Mouse (Mus musculus) gastrocnemius, adult 2 months (tissue): ENCODE results near the gene Cntrl. TPM values are rescaled to one million over a fixed set of nuclear protein-coding genes. Genes with fewer than 3 reads are reported as not detected.

Experiments
- DNase-seq: peaks from one replicate; pipeline ENCODE4 v3.0.0; 2022
- H3K27ac ChIP-seq: fragments of 200-600 bp; 2 replicates; pipeline ENCODE4 v1.8.1; 2022; ENCODE audit warnings: mild to moderate bottlenecking
- H3K4me3 ChIP-seq: fragments of 200-600 bp; 2 replicates; pipeline ENCODE4 v1.8.1; 2022; ENCODE audit warnings: mild to moderate bottlenecking, moderate library complexity
- CTCF ChIP-seq: fragments of 200-600 bp; IDR thresholded peaks from 2 replicates; pipeline ENCODE4 v1.8.1; 2022; ENCODE audit warnings: antibody characterized with exemption, mild to moderate bottlenecking, moderate library complexity
- intact Hi-C: fragments of 180-260 bp; cut with DNase I; formaldehyde crosslinking; loops from one replicate; pipeline ENCODE4 v1.15.1; 2025
- total RNA-seq, 2 experiments: library from RNA; stranded (reverse); gene quantifications; 2 replicates each; pipeline ENCODE4 v1.2.3; 2021

Gene Cntrl
- total RNA-seq, 2 experiments from 2014 or later = 8.0 to 8.4 TPM

DNA sequence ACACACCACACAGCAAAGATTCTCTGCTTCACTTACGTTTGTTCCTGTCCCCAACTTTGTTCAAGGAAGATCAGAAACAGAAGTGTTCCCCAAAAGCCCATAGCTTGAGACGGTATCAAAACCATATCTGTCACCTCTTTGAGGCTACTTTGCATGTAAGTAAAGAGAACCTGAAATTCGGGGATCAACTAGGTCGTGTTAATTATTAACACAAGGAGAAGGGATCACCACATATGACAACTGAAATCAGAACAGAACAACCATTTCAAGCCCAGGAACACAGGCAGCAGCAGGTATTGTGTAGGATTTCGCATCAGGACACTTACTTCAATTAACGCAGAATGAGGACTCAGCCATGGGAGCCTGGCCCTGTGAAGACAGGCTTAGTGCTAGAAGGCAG, 8.8 kb upstream of the Cntrl start:
- intact Hi-C loops = no loop called here
- TF ChIP-seq CTCF = no peak
- Histone ChIP-seq H3K4me3 (no peak overlapping the region), H3K27ac (no peak overlapping the region)
- no peak for DNase-seq

DNA sequence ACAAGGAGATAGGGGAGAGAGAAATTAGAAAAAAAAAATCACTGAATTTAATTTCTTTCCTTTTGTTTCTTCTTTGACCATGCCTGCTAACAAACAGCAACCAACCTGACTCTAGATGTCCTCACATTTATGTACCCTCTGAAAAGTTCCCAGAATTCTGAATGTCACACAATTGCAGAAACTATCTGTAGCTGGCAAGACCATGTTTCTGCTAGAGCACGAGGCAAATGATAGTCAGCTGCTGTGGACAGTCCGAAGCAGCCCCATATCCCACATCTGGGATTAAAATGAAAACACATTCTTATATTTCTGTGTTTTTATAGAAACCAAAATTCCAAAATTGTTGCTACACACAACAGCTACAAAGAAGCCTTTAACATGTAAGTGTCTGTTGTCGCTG, 7.8 kb upstream of the Cntrl start, which contains the start of gene AI182371:
Gene AI182371, minus strand, starts transcription at position 101 of the 400 bp plus-strand sequence.
- Histone ChIP-seq H3K27ac (no peak within 1 kb of the TSS), H3K4me3 (no peak within 1 kb of the TSS)
- no peak for TF ChIP-seq CTCF
- no peak for DNase-seq
- intact Hi-C loops = no loop called here

DNA sequence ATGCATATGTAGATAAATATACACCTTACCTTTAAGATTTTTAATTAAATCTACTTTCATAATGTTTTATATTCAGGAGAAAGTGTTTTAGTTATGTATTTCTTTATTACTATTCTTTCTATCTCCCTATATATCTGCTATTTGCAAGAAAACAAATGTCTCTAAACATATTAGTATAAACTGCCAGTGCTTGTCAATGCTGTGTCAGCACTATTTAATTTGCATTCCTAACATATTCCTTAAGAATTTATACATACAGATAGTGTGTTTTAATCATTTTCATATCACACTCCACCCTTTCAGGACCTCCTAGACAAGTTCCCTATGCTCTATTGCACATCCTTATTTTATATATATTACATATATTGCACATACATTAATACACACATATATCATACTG, 6.5 kb upstream of the Cntrl start:
- no peak for DNase-seq
- no peak for TF ChIP-seq CTCF
- intact Hi-C loops = no loop called here

DNA sequence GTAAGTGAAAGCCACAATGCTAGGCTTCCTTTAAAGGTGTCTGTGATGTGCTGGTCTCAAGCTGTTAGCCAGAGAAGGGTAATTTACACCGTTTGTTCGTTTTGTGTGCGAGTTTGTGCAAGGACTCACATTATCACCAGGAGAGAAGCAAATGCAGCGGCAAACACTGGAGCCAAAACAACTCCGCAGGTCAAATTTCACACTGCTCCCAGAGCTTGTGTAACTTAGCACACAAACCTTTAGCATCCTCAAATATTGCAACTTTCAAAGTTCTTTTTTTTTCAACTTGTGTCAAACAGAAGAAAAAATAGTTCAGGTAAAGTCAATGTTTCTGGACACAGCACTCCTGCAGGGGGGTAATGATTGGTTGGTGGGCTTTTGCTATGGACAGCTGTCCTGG, 5.7 kb upstream of the Cntrl start:
- H3K27ac ChIP-seq = no peak overlapping the region
- H3K4me3 ChIP-seq = no peak overlapping the region
- DNase-seq = no peak
- intact Hi-C loops = no loop called here
- no peak for TF ChIP-seq CTCF

More for the DNA sequence above, 6.5 kb upstream of the Cntrl start:
- Histone ChIP-seq H3K4me3 (no peak overlapping the region), H3K27ac (no peak overlapping the region)

DNA sequence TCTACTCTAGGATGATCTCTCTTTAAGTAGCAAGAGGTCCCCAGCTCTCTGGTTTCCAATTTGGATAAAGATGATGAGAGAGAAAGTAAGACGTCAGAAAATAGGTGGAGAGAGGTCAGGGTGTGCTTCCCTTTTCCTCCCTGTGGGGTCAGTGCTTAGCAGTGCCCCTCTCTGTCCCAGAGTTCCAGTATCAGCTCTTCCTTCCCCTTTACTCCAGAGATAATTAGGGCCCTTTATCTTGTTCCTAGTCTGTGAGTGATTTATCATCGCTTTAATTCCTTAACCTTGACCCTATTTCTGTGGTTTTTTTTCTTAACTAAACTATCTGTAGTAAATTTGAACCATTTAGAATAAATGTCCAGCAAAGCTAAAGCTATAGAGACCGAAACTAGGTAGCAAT, 4.4 kb upstream of the Cntrl start:
- intact Hi-C loops = no loop called here
- no peak for DNase-seq
- Histone ChIP-seq H3K27ac (no peak overlapping the region), H3K4me3 (no peak overlapping the region)
- no peak for TF ChIP-seq CTCF

DNA sequence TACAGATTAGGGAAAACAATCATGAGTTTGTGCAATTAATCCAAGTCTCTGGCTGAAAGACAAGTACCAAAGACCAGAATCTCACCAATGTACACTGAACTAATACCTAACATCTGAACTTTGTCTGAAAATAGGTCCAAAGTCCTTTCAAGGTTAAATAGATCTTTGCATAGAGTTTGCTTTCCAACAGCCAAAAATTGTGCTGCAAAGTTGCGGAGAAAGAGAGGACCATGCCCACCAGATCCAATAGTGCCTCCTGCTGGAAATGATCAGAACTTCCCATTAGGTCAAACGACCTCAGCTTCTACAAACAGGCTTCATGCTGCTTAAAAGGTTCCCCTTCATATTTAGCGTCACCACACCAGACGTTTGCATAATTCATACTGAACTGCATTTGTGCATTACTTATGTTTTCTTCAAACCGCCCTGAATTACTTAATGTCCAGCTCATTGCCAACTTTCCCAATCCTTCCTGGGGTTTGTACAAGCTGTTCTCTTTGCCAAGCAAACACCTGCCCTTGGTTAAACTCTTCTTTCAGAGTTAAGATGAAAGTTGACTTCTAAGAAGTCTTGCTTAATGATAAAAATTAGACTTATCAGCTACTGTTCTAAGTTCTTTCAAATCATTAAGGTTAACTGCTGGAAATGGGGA, 1.2 kb upstream of the Cntrl start:
- no peak overlapping the region for H3K27ac ChIP-seq
- intact Hi-C loops = loop anchor here (2.0 kb wide), 1 partner anchor 59 kb away; no protein-coding TSS in a partner anchor
- TF ChIP-seq CTCF = peak; percentile 52
- no peak overlapping the region for H3K4me3 ChIP-seq
- DNase-seq = no peak

DNA sequence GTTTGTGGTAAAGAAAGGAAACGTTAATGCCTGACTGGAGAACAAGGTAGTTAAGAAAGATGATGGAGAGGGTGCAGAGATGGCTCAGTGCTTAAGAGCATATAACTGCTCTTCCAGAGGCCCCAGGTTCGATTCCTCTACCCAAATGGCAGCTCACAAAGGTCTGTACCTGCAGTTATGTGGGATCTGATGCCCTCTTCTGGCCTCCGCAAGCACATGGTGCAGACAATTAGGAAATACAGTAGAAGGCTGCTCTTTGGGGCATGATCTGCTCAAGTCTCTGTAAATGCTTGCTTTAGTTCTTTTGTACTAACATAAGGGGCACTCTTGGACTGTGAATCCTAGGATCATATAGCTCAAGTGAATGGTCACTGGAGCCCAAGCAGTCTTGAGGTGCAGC, 580 bp upstream of the Cntrl start:
- no peak for DNase-seq
- Histone ChIP-seq H3K4me3 (peak overlapping the region; percentile 93), H3K27ac (peak overlapping the region; percentile 98)
- peak; percentile 53 for TF ChIP-seq CTCF
- intact Hi-C loops = loop anchor here (2.0 kb wide), 1 partner anchor 60 kb away; no protein-coding TSS in a partner anchor

DNA sequence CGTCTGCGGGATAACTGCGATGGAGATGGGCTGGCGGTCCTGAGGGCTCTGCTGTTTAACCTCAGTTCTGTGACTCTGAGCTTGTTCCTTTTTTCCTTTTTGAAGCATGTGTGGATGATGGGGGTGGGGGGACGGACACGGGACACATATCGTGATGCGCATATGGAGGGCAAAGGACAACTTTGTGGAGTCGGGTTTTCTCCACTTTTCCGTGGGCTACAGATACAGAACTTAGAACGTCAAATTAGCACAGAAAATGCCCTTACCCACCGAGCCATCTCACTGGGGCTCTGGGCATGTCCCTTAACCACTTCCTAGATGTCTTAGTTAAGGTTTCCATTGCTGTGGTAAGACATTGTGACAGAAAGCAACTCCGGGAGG, 622 bp downstream of the Cntrl start:
- no peak for DNase-seq
- TF ChIP-seq CTCF = no peak
- Histone ChIP-seq H3K4me3 (peak overlapping the region; percentile 93), H3K27ac (peak overlapping the region; percentile 98)
- intact Hi-C loops = loop anchor here (2.0 kb wide), 1 partner anchor 61 kb away; no protein-coding TSS in a partner anchor

DNA sequence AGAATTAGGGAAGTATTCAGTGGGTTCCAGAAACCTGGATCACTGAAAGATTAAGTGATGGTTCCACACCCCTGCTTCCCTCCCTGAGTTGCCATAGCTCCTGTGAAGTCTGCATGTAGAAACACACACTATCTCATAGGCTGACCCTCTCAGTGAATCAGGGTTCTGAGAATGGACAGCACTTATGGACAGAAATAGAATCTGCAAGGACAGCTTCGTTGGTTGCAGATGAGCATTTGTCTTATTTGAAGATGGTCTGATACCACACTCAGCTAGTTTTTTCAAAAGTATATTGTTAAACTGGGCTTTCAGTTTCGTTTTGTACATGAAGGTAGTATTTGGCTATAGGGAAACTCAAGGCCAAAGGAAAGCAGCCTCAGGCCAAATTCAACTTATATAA, 1.2 kb downstream of the Cntrl start:
- Histone ChIP-seq H3K27ac (peak overlapping the region; percentile 98; the same call in 1 of the 2 replicates), H3K4me3 (peak overlapping the region; percentile 4; the same call in 1 of the 2 replicates)
- TF ChIP-seq CTCF = no peak
- intact Hi-C loops = no loop called here
- no peak for DNase-seq

DNA sequence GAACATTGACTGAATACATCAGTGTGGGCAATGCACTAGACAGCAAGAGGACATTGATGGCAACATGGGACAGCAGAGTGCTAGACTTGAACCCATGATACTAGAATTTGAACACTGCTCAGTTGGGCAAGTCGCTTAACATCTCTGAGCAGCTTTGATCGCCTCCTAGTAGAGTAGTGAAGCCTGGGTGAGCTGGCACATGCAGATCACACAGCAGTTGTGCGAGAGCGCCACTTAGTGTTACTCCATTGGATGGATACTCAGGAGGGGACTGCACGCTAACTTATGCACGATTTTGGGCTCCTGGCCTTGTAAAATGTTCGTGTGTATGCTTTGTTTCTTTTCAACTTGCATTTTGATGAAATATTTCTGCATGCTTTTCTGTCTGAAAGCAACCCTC, 15.4 kb downstream of the Cntrl start:
- intact Hi-C loops = no loop called here
- no peak for DNase-seq
- no peak overlapping the region for H3K27ac ChIP-seq
- H3K4me3 ChIP-seq = no peak overlapping the region
- peak; percentile 19; the same call in 1 of the 2 replicates for TF ChIP-seq CTCF

DNA sequence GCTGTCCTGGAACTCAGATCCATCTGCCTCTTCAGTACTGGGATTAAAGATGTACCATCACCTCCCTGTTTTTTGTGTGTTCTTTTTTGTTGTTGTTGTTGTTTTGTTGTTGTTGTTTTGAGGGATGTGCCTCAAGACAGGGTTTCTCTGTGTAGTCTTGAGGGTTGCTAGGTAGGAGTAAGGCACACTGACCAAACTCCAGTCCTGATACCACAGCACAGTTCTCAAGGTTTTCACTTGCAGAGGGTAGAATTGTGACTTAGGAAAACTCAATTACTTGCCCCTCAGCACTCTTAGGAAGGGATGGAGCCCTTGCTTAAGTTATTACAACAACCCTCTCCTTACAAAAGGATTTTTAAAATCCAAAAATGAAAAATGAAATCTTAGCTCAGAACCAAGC, 22.2 kb downstream of the Cntrl start:
- no peak for TF ChIP-seq CTCF
- Histone ChIP-seq H3K27ac (peak overlapping the region; percentile 85), H3K4me3 (peak overlapping the region; percentile 72)
- intact Hi-C loops = no loop called here
- no peak for DNase-seq

DNA sequence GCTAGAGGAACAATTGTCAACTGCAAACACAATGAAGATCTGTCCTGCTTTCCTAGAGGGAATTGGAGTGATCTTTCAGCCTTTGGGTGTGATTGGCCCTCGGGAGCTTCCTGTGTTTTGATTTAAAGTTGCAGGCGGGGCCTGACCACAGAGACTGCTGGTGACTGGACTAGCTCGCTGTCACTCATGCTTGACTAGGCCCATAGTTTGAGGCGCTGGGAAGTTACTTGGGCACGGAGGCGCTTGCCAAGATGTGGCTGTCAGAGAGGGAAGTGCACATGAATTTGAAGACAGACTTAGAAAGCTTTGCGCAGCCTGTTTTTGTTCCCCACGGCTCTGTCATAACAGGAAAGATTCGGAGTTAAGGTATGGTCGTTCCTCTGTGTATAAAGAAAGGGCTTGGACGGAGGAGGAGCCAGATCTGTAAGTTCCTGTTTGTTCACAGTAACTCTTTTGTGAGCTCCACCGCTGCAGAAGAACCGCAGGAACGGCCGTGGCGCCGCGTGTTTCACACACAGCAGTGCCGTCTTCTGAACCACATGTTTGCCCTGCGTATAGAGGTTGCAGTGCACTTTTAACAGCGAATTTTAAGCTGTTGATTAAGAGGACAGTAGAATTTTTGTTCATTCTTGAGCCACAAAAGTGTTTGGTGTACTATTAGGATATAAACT, 22.8 kb downstream of the Cntrl start:
- peak; percentile 11; the same call in 1 of the 2 replicates for TF ChIP-seq CTCF
- peak; percentile 95 for DNase-seq
- H3K27ac ChIP-seq = peak overlapping the region; percentile 85
- peak overlapping the region; percentile 72 for H3K4me3 ChIP-seq
- intact Hi-C loops = no loop called here

DNA sequence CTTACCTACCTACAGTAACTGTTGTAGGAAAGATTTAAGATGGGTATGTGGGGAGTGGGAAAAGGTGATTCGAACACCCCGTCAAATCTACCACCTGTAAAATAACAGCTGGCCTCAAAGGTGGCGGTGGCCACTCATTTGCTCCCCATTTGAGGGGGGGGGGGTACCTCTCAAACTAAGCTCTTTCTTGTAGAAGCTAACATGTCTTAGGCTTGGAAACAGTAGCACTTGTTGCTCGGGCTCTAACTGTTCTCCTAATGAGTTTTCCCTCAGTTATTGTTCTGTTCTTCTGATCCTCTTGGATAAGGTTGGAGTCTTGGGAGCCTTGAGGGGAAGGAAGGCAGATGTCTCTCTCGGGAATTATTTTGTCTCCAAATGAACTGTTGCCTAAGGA, 23.4 kb downstream of the Cntrl start:
- no peak for DNase-seq
- intact Hi-C loops = no loop called here
- Histone ChIP-seq H3K27ac (peak overlapping the region; percentile 85), H3K4me3 (peak overlapping the region; percentile 72)
- no peak for TF ChIP-seq CTCF

DNA sequence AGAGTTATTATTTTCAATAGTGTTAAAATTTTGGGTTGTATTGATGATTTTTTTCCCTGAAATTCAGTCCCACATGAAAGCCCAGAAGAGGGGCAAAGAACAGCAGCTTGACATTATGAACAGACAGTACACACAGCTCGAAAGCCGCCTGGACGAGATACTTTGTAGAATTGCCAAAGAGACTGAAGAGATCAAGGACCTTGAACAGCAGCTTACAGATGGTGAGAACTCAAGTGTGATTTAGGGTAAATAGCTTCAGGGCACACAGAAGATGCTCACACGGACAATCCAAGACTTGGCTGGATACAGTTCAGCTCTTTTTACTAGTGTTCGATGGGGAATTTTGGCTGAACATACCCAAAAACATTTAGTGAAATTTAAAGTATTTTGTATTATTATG, 24.6 kb downstream of the Cntrl start:
- Histone ChIP-seq H3K27ac (no peak overlapping the region), H3K4me3 (no peak overlapping the region)
- intact Hi-C loops = no loop called here
- TF ChIP-seq CTCF = no peak
- DNase-seq = no peak
